Mouse (Mus musculus): ENCODE results near the gene Gimap1.

The Gimap1 gene

DNA sequence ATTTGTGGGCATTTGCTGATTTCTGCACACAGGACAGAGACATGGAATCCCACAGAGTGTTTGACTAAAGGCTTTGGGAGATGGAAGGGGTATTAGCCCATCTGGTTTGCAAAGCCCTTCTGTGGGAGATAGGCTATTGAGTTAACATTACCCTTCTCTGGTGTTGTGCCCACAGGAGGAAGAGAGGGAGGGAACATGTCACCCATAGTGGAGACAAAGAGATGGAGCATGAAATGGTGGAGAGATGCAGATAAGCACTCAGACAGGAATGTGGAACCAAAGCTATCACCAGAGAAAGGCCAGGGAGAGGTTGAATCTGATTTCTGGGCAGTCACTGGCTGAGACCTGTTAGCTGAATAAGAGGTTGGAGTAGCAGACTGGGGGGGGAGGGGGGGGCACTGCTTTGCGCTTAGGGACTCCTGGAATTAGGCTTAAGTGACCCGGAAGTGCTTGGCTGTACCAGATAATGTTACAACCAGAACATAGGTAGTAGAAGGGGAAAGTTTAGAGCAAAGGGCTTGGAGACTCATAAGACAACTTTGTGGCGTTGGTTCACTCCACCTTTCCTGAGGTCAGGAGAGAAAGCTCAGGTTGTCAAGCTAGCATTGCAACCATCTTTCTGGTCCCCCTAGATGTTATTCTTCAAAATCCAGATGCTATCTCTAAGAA is 1.8 kb downstream of the Gimap1 start:
- DNase-seq (ENCODE audit: low spot score): no peak

DNA sequence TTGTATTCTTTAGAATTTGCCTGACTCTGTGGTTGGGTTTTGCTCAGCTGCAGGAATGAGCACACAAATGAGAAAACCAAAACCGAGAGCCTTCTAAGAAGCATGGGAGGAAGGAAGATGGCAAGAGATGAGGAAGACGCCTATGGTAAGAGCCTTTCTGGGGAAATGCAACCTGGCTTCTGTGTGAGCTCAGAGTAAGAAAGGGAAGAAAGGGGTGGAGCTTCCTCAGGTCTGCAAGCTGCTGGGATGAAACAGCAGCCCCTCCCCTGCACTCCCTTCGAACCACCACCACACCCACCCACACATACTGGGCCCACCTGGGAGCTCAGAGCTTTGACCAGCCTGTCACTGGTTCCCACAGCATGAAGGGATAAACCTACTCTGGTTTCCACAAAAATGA is 2.4 kb downstream of the Gimap1 start:
- DNase-seq (ENCODE audit: low spot score): no peak

DNA sequence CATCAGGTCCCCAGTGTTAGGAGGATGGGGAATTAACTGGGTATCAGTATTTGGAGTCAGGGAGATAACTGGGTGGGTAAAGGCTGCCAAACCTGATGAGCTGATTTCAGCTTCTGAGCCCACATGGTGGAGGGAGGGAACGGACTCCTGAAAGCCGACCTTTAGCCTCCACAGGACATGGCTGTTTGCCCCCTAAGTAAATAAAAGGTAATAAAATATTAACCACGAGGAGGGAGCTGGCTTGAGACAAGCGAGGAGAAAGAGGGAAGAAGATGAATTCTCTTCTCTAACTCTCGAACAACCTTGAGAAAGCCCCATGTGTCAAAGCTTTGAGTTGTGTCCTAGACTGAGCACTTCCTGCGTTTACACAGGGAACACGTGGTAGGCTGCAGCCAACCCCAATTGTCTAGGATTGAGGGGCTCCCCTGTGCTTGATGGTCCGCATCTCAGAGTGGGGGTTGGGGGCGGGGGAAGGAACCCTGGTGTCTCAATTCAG is 2.9 kb downstream of the Gimap1 start:
- no peak for DNase-seq (ENCODE audit: low spot score)

DNA sequence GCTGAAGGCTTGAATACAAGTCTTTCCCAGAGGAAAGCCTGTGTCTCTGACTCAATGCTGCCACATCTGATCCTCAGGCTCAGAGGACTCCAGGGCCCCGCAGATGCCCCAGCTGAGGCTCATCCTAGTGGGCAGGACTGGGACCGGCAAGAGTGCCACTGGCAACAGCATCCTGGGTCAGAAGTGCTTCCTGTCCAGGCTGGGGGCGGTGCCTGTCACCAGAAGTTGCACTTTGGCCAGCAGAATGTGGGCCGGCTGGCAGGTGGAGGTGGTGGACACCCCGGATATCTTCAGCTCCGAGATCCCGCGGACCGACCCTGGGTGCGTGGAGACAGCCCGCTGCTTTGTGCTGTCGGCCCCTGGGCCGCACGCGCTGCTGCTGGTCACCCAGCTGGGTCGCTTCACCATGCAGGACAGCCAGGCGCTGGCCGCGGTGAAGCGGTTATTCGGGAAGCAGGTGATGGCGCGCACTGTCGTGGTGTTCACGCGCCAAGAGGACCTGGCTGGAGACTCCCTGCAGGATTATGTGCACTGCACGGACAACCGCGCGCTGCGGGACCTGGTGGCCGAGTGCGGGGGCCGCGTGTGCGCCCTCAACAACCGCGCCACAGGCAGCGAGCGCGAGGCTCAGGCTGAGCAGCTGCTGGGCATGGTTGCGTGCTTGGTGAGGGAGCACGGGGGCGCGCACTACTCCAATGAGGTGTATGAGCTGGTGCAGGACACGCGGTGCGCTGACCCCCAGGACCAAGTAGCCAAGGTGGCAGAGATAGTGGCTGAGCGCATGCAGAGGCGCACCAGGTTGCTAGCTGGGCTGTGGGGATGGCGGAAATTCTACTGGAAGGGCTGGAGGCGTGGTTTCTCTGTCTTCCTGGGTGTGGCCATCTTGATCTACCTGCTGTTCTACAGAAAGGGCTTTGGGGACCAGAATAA is 3.8 kb downstream of the Gimap1 start:
- DNase-seq (ENCODE audit: low spot score): no peak

DNA sequence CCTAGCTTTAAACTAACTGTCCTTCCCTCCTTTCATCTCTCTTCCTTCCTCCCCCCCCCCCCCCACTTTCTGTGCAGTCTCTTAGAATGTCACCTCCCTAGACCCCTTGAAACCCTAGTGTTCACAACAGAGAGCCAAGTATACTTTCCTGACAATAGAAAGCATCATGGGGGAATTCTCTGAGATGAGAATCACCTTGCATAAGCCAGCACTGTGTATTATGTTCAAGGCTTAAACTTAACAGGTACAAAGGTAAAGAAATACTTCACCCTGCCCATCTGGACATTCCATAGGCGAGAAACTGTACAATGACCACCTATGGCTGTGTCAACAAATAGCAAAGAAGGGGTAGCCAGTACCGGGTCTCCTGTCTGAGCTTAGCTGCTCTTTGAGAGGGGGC is 6.6 kb downstream of the Gimap1 start:
- no peak for DNase-seq (ENCODE audit: low spot score)

DNA sequence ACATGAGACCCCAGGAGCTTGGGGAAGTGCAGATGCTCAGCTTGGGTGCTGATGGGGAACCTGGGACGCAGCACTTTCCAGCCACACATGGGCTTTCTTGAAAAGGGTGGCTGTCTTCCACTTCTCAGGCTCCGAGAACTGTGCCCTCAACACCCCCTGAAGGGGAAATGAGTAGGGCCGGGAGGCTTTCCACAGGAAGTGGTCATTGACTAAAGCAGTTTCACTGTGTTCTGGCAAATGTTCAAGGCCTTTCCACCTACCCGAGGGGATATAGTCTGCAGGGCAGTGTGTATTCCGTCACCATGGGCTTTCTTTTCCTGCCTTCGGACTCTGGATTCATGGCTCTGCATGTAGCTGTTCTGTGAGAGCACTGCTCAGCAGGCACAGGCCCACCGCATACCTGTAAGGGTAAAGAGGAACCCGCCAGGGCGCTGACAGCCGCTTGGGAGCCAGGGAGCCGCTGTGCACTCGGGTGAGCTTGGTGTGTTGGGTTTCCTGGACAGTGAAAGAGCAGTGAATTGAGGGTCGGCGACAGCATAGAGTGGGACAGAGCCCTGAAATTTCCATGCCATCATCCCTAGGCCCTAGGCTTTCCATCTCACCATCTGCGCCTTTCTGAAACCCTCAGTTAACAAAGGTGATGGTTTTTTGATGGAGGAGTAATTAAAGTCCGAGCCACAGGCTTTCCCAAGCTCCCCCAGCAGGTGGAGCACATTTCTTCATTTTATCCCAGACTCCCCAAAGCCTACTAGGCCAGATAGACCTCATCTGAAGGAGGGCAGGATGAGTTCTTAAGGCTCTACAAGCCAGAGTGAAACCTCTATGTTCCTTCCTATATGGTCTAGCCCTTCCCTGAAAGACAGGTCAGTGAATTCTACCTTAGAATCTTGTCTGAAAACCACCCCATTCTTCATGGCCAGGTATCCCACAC is 7.4 kb downstream of the Gimap1 start, which contains the start of gene Gimap5:
Gene Gimap5, plus strand, starts transcription at position 239 of the 931 bp plus-strand sequence.
- DNase-seq (ENCODE audit: low spot score): no peak

DNA sequence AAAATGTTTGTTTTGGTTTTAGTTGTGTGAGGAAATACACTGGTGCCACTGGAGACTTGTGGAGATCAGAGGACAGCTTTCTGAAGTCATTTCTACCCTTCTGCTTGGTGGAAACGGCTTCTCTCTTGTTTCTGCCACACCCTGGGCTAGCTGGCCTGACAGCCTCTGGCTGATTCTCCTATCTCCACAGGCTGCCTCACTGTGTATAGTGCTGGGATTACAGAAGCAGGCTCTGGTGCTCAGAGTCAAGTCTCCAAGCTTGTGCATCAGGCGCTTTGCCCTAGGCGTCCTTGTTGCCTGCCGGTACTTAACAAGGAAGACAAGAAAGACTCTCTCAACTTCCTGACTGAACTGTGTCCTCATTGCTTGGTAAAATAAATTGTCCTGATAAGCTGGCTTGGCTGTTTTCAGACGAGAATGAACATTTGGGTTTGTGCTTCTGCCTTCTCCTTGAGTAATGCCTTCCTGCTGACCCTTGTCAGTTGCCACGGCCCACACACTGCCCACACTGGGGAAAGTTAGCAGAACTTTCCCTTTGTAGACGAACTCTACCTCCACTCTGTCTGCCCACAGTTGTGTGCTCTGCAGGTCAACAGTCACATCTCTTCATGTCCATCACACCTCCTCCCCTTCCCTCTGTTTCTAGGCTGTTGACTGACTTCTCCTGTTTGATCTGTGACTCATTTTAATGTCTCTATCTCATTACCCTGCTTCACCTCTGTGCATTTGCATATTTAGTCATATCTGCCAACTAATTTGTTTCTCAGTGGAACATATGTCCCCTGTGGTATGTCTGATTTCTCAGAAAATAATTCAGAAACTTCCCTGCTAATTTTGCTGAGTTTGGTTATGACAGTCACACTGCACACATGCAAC is 8.5 kb downstream of the Gimap1 start:
- no peak for DNase-seq (ENCODE audit: low spot score)

DNA sequence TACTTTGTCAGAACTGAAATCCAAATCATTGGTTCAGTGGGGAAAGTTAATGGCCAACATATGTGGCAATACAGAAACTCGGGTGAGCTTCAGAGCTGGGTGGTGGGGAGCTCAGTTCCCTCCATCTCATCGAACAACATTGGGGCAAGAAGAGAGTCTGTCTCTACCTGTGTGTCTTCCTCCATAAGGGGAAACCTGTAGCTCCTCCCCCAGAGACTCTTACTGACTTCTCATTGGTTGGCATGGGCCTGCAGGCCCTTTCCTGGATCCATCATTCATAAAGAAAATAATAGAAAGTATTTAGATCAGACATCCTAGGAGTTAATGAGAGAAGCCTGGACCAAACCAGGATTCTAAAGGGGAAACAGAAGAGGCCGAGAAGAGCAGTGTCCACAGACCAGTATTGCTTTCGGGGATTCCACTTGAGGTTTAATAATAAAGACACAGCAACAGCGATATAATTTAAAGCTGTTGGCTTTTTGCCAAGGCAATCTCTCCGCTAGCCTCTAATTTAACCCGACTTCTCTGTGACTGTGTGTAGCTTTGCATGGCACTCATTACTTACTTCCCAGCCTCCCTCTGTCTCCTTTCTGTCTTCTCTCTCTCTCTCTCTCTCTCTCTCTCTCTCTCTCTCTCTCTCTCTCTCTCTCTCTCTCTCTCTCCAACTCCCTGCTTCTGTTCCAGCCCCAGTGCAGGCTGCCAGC is 24.9 kb downstream of the Gimap1 start:
- no peak for DNase-seq (ENCODE audit: low spot score)

DNA sequence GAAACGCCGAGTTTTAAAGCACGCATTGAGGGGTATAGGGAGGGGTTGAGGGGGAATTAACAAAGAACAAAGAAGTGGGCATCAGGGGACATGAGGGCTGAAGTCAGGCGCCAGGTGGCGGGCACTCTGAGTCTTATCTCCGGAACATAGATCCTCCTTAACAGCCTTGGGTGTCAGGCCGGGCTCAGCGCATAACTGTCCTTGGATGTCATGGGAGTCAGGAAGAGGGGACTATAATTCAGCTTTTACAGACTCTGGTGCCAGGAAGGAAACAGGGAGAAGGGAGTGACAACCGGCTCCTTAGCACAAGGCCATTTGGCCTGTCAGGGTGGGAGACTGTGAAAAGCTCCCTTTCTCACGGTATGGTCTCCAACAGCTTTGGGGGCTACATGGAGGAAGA is 25.6 kb downstream of the Gimap1 start:
- DNase-seq (ENCODE audit: low spot score): no peak

DNA sequence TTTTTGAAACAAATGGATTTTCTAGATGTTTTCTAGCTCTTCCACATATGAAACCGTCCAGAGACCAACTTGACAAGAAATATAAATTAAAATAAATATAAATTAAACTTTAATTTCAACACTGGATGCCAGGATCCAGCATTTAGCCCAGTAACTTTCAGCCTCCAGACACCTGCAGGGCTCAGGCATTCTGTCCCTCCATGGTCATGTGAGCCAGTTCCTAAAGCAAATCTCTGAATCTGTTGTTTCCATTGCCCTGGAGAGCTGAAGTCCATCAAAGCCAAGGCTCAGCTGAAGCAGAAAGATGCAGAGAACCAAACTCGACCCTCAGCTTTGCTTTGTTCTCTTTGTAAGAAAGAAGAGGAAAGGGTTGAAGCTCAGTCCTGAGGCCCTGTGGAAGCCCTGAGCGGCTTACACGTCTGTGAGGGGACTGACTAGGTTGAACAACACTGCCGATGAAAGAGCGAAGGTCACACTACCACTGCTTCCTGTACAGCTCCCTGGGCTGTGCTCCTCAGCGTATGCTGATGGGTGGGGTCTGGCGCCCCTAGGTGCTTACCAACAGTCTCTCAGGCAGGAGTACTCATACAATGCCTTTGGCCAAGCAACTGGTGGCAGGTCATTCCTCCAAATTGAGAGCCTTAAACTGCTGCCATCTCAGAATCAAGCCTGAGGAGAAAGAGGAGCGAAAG is 29.5 kb downstream of the Gimap1 start:
- no peak for DNase-seq (ENCODE audit: low spot score)

DNA sequence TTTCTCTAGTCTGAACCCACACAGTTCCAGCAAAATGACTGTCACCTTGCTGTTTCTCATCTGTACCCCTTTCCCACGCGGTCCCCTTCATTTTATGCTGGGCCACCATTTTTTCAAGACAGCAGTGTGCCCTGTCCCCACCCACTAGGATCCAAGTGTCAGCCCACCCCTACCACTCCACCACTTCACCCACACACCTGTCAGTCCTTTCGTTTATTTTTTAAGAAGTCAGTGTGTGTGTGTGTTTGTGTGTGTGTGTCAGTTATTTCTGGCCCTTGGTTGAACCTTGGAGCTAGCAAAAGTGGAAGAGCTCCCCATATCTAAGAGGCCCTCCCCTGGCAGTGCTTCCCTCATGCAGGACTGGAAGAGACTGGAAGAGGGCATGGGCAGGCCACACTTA is 30.1 kb downstream of the Gimap1 start:
- DNase-seq (ENCODE audit: low spot score): no peak

DNA sequence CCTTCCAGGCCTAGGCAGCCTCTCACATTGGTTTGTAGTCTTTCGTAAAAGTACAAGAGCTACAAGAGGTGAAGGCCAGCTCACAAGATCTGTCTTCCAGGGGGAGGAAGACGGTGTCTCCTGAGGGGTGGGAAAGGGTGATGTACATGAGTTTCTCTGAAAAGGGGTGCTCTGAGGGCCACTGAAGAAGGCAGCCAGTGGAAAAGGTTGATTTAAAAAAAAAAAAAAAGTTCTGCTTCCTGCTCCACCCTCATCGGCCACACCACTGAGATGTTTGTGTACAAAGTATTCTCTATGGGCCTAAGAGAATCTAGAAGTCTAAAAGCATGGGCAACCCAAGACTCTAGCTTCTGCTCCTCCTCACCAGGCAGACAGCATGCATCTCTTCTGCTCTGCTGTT is 31.8 kb downstream of the Gimap1 start, which contains the start of gene Gimap3:
Gene Gimap3, minus strand, starts transcription at position 156 of the 400 bp plus-strand sequence.
- no peak for DNase-seq (ENCODE audit: low spot score)

DNA sequence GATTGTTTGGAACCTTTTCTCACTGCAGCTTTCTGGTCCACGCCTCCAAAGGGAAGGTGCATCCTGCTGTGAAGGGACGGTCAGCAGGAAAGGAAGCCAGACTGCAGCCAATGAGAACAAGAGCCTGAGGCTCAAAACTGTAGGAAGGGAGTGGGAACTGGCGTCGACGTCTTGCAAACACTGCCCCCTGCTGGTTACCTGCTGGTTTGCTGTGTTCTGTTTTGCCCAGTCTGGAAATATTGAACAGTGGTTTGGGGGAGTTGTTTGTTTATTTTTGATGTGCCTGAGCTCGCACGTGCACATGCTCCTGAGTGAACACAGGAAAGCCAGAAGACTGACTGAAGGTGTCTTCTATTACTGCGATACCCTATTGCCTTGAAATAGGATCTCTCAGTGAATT is 33.2 kb downstream of the Gimap1 start:
- DNase-seq (ENCODE audit: low spot score): peak; percentile 43

DNA sequence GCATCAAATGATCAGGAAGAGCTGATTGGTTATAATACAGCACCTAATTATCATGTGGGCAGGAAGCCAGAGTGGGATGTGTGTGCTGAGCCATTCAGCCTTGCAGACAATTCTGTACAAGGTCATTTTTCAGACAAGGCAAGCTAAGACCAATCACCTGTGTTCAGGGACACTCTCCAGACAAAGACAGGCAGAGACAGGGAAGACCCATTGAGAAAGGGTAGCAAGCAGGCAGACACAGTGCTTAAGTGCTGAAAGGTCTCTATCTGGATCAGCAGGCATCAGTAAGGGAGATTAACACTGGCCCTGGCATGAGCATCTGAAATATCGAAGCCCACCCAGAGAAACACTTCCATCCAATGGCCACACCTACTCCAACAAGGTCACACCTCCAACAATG is 45.6 kb downstream of the Gimap1 start:
- no peak for DNase-seq (ENCODE audit: low spot score)

DNA sequence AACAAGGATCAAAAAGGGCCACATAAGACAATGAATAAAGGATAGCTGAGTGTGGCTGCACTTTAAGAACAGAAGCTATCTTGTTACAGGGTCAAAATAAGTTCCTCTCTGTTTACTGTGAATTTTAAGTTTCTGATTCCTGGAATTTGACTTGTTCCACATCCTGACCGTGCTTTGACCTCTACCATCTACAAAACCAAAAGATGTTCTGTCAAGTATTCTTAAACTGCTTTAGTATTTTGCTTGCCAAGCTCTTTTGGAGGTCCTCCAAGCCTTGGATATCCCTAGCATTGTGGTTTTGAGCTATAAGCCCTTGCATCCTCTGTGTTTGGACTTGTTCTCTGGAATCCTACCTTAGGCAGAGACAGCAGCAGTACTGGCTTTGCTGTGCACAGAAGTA is 46.3 kb downstream of the Gimap1 start:
- no peak for DNase-seq (ENCODE audit: low spot score)

DNA sequence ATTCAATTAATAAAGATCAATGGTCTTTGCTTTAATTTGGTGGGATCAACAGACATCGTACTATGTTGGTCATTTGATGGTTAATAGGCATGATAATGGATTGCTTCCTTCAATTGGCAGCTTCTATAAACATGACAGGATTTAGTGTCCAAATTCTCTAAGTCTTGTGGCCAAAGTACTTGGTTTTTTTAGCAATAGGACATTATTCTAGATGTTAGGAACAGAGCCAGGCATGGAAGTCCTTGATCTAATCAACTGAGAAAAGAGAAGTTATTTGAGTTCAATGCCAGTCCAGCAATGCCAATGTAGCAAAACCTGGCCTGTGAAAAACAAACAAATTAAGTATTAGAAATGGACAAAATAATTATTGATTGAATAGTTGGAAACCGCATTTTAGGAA is 46.7 kb downstream of the Gimap1 start:
- DNase-seq (ENCODE audit: low spot score): no peak

DNA sequence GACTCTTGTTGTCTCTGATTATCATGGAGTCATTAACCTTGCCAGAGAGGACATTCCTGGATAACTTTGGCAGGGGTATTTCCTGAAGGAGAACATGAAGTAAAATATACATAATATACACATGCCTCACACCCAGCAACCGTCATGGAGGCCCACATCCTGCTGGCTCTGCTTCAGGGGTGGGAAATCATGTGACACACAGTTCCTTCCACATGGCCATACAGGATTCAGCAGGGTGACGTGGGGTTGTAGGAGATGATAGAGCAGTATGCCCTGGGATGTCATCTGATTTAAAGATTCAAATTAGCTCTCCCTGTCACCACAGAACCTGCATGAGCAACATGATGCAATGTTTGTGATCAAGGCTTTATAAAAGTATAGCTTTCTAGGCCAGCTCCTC is 49.0 kb downstream of the Gimap1 start:
- DNase-seq (ENCODE audit: low spot score): no peak

Measured in left cerebral cortex, adult 11 months (tissue).